Mouse (Mus musculus) stomach, postnatal 0 days (tissue): Measurements from ENCODE around the gene Uevld.

Source experiments
- CTCF ChIP-seq: IDR thresholded peaks from 2 replicates; pipeline ENCODE4 v1.5.1; 2016; ENCODE audit warnings: antibody characterized with exemption, low read depth, mild to moderate bottlenecking, moderate library complexity
- EP300 ChIP-seq: optimal IDR thresholded peaks from 2 replicates; pipeline ENCODE3; 2016; ENCODE audit warnings: antibody characterized with exemption

DNA sequence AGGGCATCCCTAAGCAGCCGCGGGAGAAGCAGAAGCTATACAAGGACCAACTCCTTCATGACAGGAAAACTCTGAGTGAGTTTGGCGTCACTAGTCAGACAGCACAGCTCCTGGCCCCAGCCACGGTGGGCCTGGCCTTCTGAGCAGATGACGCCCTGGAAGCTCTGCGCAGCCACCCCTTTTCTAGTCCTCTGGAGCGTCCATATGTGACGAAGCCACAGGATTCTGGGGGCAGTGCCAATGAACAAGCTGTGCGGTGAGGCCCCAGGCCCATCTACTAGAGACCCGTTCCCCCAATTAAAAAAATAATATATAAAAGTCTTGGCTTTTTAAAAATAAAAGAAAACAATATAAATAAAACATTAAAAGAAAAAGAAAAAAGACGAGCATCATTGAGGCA, 17.1 kb upstream of the Uevld start:
- TF ChIP-seq CTCF = no peak
- TF ChIP-seq EP300 = no peak
